Mouse (Mus musculus) heart, embryonic 16.5 days (tissue): ENCODE measurements at regions not wholly inside any gene's neighbourhood (a gene's known extent, or its start where the extent isn't known, plus 50 kb on each side); places are given as distances from the start of the nearest gene placed in this dataset.

Experiments
- ATAC-seq: fragments of 200-750 bp; cut with Nextera tagmentation; replicated peaks from 2 replicates; pipeline ENCODE4 v1.8.0; 2017; ENCODE audit warnings: moderate number of reproducible peaks; ENCODE audit not compliant: insufficient read depth, low FRiP score; ENCODE audit errors: extremely low read depth
- H3K27ac ChIP-seq: fragments of 300-500 bp; sonication (generic); 2 replicates; pipeline ENCODE4 v1.5.1; 2014; ENCODE audit warnings: mild to moderate bottlenecking, low read length, control low read depth, moderate library complexity
- H3K27me3 ChIP-seq: fragments of 300-500 bp; sonication (generic); 2 replicates; pipeline ENCODE4 v1.6.1; 2014; ENCODE audit warnings: low read length, mixed read lengths; ENCODE audit not compliant: control insufficient read depth, insufficient read depth
- H3K36me3 ChIP-seq: fragments of 300-500 bp; sonication (generic); 2 replicates; pipeline ENCODE4 v1.6.1; 2014; ENCODE audit not compliant: control insufficient read depth, insufficient read depth
- H3K4me1 ChIP-seq: fragments of 300-500 bp; sonication (generic); 2 replicates; pipeline ENCODE4 v1.6.1; 2014; ENCODE audit warnings: low read length, mixed read lengths; ENCODE audit not compliant: control insufficient read depth, insufficient read depth
- H3K4me2 ChIP-seq: fragments of 300-500 bp; sonication (generic); 2 replicates; pipeline ENCODE4 v1.6.1; 2014; ENCODE audit warnings: low read depth, mild to moderate bottlenecking, control low read depth, low read length
- H3K4me3 ChIP-seq: fragments of 300-500 bp; sonication (generic); 2 replicates; pipeline ENCODE4 v1.5.1; 2014; ENCODE audit warnings: mild to moderate bottlenecking, control low read depth, low read length
- H3K9ac ChIP-seq: fragments of 300-500 bp; sonication (generic); 2 replicates; pipeline ENCODE4 v1.6.1; 2014; ENCODE audit warnings: low read length, control low read depth
- H3K9me3 ChIP-seq: fragments of 300-500 bp; sonication (generic); replicated peaks from 2 replicates; pipeline ENCODE4 v1.6.1; 2016; ENCODE audit warnings: low read length; ENCODE audit not compliant: control insufficient read depth
- WGBS: fragments of 180-500 bp; shearing (Covaris S2); extraction: QIAGEN DNeasy Blood & Tissue Kit; methylation state at CpG from one replicate; pipeline ENCODE4 v1.1.7; 2014; 5-methylcytosine and 5-hydroxymethylcytosine counted together

DNA sequence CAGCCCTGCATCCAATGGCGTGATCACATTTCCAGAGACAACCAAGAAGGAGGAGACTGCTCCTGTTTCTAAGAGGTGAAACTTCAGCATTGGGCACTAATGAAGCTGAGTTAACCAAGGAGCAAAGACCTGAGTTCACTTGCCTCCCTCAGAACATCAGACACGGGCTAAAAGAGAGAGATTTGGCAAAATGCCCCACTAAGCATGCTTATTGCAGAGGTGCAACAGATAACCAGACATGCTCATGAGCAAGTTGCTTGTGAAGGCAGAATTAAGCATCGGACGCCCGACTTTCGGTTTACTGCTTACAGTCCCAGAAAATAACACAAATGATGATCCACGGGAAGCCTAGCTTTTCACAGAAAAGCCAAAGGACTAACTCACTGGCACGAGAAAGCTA lies 228.8 kb downstream of the Gm4791 start:
- WGBS: 73% methylated on average over 8 of the region's 8 CpGs
- no peak overlapping the region for H3K4me2 ChIP-seq
- no peak for ATAC-seq

DNA sequence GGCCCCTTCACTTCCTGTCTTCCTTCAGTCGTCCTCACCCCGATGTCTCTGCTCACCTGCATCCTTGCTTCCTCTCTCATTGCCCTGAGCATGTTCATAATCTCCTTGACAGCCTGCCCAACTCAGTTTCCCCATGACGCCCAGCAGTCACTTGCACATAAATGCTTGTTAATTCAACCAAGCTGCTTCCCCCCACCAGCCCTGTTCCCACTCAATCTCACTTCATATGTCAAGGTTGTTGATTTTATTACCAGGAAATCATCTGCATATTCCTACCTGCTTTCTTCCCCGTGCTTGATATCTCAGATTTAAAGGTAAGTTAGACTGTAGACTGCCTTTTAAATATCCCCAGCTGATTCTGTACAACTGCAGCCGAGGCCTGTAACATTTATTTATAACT lies 230.2 kb downstream of the Gm4791 start:
- no peak overlapping the region for H3K4me3 ChIP-seq
- H3K27me3 ChIP-seq: no peaks in the 10 kb centered on the region
- WGBS: 70% methylated on average over 5 of the region's 5 CpGs
- no peak overlapping the region for H3K4me2 ChIP-seq
- ATAC-seq: no peak
- no peak overlapping the region for H3K9ac ChIP-seq
- H3K4me1 ChIP-seq: no peaks in the 10 kb centered on the region
- H3K27ac ChIP-seq: no peak overlapping the region
- H3K36me3 ChIP-seq: no peaks in the 10 kb centered on the region
- no peaks in the 10 kb centered on the region for H3K9me3 ChIP-seq

More for the DNA sequence above, 228.8 kb downstream of the Gm4791 start:
- no peaks in the 10 kb centered on the region for H3K27me3 ChIP-seq
- no peak overlapping the region for H3K9ac ChIP-seq
- no peak overlapping the region for H3K27ac ChIP-seq
- no peaks in the 10 kb centered on the region for H3K9me3 ChIP-seq
- no peaks in the 10 kb centered on the region for H3K36me3 ChIP-seq
- H3K4me1 ChIP-seq: no peaks in the 10 kb centered on the region
- H3K4me3 ChIP-seq: no peak overlapping the region

DNA sequence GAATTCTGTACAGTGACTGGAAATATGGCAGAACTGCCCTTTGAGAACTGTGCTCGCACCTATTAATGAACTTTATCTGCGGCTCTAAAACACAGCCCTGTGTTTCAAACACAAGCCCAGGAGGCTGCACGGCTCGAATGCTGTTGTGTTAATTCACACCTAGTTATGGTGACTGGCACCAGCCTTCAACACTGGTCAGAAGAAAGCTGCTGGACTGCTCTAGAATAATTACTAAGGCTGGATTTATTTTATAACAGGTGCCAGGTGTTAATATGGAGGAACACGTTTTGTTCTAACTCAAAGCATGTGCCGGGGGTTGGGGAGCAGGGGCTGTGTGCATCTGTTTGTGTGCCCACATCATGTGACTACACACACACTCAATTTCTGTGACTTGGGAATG lies 230.8 kb downstream of the Gm4791 start:
- Histone ChIP-seq H3K9ac (no peak overlapping the region), H3K4me1 (no peaks in the 10 kb centered on the region), H3K4me2 (no peak overlapping the region), H3K9me3 (no peaks in the 10 kb centered on the region), H3K4me3 (no peak overlapping the region), H3K36me3 (no peaks in the 10 kb centered on the region), H3K27ac (no peak overlapping the region), H3K27me3 (no peaks in the 10 kb centered on the region; the same call in 1 of the 2 replicates)
- 81% methylated on average over 6 of the region's 6 CpGs for WGBS
- ATAC-seq: no peak

DNA sequence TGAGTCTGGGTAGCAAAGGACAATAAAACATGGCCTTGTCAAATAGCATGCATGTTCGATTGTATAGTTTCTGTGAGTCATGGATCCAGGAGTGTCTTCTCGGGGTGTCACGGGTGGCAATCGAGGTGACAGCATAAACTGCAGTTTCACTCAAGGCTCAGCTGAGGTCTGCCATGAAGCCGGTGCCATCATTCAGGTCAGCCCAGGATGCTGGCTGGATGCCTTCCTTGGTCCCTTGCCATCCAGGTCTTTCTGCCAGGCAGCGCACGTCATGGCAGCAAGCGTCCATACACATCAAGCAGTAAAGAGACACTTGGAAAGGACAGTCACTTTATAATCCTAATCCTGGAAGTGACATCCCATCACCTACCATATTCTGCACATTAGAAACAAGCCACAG lies 242.4 kb downstream of the Gm4791 start:
- 90% methylated on average over 8 of the region's 8 CpGs for WGBS
- Histone ChIP-seq H3K27me3 (no peaks in the 10 kb centered on the region), H3K4me3 (no peak overlapping the region), H3K9me3 (no peaks in the 10 kb centered on the region), H3K36me3 (no peaks in the 10 kb centered on the region), H3K27ac (no peak overlapping the region), H3K9ac (no peak overlapping the region), H3K4me2 (no peak overlapping the region), H3K4me1 (no peaks in the 10 kb centered on the region)
- no peak for ATAC-seq

DNA sequence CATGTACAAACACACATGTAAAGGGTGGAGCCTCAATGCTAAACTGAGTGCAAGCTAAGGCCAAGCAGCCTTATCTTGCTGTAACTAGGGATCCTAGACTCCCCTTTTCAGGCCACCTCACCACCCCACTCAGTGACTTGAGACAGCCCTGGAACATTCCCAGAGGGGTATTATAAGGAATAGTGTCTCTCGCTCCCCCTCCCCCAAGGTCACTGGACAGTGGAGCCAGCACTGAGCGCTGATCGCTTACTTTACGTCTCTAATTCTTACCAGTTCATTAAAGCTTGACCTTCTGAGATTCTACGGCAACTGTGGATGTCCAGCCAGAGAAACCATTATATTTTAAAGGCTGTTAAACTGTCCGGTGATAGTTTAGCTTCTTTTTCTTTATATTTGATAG lies 243.5 kb downstream of the Gm4791 start:
- Histone ChIP-seq H3K9me3 (no peaks in the 10 kb centered on the region), H3K36me3 (no peaks in the 10 kb centered on the region), H3K27ac (no peak overlapping the region), H3K9ac (no peak overlapping the region), H3K4me1 (no peaks in the 10 kb centered on the region), H3K4me3 (no peak overlapping the region), H3K27me3 (no peaks in the 10 kb centered on the region), H3K4me2 (no peak overlapping the region)
- 70% methylated on average over 6 of the region's 6 CpGs for WGBS
- no peak for ATAC-seq

DNA sequence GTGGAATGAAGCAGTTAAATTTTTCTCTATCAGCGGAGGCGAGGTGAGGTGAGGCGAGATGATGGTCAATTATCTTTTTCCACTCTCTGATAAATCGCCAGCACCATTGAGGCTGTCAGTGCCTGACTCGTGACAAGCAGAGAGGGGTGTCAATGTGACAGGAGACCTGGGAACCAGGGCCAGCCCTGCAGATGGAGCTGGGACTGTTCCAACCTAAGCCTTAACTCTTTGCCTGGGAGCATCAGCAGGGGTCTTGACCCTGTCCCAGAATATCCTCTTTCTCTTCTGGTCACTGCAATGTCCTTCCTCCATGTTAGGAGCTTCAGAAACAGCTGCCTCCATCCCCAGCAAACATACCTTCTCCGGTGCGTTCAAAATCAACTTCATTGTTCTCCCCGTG lies 244.0 kb downstream of the Gm4791 start:
- H3K4me2 ChIP-seq: no peak overlapping the region
- H3K4me1 ChIP-seq: no peaks in the 10 kb centered on the region
- no peak for ATAC-seq
- no peak overlapping the region for H3K4me3 ChIP-seq
- 53% methylated on average over 8 of the region's 8 CpGs for WGBS
- no peaks in the 10 kb centered on the region for H3K9me3 ChIP-seq
- H3K27ac ChIP-seq: no peak overlapping the region
- H3K36me3 ChIP-seq: no peaks in the 10 kb centered on the region
- H3K27me3 ChIP-seq: no peaks in the 10 kb centered on the region
- H3K9ac ChIP-seq: no peak overlapping the region

DNA sequence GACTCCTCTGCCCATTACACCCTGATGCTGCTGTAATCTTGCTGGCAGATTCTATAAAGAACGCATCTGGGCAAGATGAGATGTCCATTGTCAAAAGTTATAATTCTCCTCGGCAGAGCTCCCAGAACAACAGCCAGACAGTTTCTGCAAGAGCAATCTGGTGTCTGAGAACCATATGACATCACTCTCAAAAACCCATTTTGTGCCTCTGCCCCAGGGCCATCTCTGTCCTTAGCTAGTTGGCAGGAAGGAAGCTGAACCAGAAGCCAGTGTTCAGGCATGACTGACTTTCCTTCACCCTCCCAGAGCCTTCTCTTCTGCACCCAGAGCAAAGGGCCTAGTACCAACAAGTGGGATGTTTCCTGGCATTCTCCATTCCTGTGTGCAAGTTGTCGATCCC lies 250.5 kb downstream of the Gm4791 start:
- 0 out of 2 replicates have a peak, but pooled peaks cover 3% of the 10 kb centered on the region for H3K9me3 ChIP-seq
- H3K4me1 ChIP-seq: no peaks in the 10 kb centered on the region
- H3K4me2 ChIP-seq: no peak overlapping the region
- no peak overlapping the region for H3K9ac ChIP-seq
- no peaks in the 10 kb centered on the region for H3K27me3 ChIP-seq
- no peaks in the 10 kb centered on the region for H3K36me3 ChIP-seq
- H3K4me3 ChIP-seq: no peak overlapping the region
- WGBS: 76% methylated on average over 3 of the region's 3 CpGs
- ATAC-seq: no peak
- H3K27ac ChIP-seq: no peak overlapping the region

DNA sequence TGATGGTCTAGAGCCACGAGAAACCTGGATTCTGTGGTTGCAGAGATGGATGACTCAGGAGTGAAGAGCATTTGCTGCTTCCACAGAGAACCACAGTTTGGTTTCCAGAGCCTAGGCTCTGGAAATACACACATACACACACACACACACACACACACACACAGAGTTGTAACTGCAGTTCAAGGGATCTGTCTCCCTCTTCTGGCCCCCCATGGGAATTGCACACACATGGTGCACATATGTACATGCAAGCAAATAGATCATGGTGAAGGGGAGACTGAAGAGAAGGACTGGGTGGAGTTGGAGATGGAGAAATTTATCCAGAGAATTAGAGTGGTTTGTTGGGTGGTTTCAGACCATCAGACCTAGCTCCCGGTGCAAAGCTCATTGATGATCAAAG lies 252.6 kb downstream of the Gm4791 start:
- Histone ChIP-seq H3K4me3 (no peak overlapping the region), H3K4me1 (no peaks in the 10 kb centered on the region), H3K27ac (no peak overlapping the region), H3K27me3 (no peaks in the 10 kb centered on the region), H3K36me3 (no peaks in the 10 kb centered on the region), H3K4me2 (no peak overlapping the region), H3K9me3 (0 out of 2 replicates have a peak, but pooled peaks cover 3% of the 10 kb centered on the region), H3K9ac (no peak overlapping the region)
- no peak for ATAC-seq
- 96% methylated on average over 2 of the region's 2 CpGs for WGBS

DNA sequence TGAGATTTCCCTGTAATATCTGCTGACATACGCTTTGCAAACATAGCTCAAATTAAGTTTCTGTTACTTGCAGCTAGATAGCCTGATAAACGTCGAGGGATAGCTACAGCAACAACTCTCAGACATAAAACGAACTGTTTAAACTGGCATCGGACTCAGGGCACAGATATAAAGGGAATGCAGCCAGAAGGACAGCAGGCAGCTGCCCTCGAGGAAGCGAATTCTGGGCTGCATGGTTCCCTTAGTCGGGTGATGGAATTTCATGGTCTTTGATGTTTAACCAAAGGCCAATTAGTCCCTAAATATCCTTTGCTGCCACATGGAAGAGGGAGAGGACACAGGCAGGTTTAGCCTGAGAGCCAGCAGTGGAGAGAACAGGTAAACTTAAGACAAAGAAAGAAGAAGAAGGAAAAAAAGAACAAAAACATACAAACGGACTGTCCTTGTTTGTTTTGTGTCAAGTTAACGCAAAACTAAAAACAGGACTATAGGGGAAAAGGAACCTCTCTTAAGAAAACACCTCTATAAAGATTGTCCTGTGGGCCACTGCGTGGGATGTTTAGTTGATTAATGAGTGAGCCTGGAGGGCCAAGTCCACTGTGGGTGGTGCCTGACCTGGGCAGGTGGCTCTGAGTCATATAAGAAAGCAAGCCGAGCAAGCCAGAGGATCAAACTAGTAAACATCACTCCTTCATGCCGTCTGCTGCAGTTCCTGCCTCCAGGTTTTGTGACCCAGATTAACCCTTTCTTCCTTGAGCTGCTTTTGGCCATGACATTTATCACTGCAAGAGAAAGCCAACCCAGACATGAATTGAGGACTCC lies 255.5 kb downstream of the Gm4791 start:
- no peak overlapping the region for H3K4me3 ChIP-seq
- H3K36me3 ChIP-seq: no peaks in the 10 kb centered on the region
- WGBS: 59% methylated on average over 13 of the region's 13 CpGs

More for the DNA sequence above, 255.5 kb downstream of the Gm4791 start:
- H3K27ac ChIP-seq: no peak overlapping the region
- H3K9me3 ChIP-seq: 0 out of 2 replicates have a peak, but pooled peaks cover 3% of the 10 kb centered on the region
- H3K27me3 ChIP-seq: no peaks in the 10 kb centered on the region
- no peak overlapping the region for H3K4me2 ChIP-seq
- no peak for ATAC-seq
- H3K4me1 ChIP-seq: no peaks in the 10 kb centered on the region
- no peak overlapping the region for H3K9ac ChIP-seq
